Mouse (Mus musculus): ENCODE measurements at regions not wholly inside any gene's neighbourhood (a gene's known extent, or its start where the extent isn't known, plus 50 kb on each side); places are given as distances from the start of the nearest gene placed in this dataset.

DNA sequence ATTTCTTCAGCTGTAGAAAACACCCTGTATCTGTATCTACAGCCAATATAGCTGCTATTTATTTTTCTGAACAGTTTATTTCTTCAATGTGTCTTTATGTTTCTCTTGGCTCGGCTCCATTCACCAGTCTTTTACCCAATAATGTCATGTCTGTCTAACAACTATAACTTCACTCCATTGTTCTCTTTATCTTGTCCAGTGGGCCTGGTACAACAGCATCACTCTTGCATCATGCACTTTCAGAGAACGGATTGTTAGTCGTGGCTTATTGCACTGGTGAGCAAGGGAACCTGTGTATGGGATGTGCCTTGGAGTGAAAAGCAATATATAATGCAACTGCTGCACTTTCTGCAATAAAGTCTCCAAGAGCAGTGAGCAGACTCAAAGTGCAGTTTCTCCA lies 299.6 kb upstream of the Marcks start:
- no peak for DNase-seq

DNA sequence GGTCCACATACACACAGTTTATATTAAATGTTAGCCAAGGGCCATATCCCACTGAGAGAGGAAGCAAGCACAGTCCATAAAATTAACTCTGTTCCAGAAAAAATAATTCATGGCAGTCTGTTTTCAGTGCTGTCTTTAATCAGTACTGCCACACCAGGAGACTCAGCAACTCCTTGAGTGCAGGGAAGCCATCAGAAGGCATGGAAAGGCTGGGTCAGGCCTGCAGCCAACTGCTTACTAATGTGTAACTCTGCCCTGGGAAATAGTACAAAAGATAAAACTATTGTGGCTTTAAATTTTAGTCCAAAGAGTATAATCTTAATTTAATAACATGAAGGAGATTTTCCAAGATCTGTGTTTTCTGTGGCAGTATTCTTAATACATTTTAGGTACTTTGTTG lies 298.1 kb upstream of the Marcks start:
- DNase-seq: no peak

DNA sequence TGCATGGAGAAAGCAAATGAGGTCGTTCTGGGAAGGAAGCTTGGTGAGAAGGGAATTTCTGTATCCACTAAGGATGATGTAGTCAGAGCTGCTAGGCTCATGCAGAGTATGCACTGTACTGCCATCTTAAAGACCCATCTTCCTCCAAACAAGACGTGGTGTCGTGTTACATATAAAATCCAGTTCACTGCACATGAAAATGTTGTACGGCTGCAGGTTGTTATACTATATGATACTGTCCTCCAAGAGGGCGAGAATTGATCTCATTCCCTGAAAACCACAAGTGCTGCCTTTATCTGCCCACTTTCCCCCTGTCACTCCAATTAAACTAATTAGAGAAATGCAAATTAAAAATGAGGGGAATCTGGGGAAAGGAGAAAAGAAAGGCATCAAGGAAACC lies 295.5 kb upstream of the Marcks start:
- no peak for DNase-seq

DNA sequence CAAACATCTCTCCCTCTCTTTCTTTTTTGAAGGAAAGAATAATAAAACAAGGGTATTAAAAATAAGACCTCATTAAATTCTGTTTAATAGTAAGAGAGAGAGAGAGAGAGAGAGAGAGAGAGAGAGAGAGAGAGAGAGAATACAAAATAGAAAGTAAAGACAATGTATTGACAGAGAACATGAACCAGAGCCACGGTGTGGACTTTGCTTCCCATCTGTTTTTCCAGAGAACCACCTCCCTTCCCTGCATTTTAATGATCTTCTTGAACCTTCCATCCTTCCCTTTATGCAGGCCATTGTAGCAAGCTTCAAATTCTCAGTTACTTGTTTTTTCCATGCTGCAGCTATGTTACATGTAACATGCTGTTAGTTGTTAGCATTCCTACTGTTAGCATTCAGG lies 284.3 kb upstream of the Marcks start:
- DNase-seq: no peak

DNA sequence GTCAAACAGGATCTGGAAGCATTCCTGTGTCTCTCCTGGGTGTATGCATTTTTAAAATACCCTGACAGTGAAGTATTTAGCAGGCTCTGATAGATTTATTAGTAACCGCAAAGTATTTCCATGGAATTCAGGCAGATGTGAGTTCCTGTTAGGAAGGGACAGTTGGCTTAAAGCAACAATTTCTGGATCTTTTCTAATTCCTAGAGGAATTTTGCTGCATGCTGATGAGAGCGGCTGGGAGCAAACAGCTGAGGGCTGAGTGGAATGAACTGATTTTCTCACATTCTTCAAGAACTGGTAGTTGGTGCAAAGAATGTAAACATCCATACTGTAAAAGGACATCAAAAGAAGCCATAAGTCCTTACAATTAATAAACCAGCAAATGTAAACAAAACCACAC lies 283.9 kb upstream of the Marcks start:
- no peak for DNase-seq

DNA sequence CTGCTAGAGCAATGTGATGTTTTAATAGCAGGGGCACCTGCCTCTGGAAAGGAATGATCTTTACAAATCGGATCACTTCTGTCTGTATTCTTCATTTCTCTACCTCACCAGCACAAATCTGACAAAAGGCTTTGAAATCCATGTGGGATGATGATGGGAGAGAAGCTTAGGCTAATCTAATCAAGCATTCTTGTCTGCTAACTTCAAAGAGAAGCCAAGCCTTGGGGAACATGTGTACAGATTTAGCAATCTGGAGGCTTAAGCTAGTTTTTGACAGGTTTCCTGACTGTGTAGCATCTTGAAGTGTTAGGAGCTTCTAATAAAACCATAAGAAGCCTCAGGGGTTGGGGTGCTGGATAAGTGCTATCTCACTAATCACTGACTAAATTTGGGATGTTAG lies 277.6 kb upstream of the Marcks start:
- DNase-seq: no peak

DNA sequence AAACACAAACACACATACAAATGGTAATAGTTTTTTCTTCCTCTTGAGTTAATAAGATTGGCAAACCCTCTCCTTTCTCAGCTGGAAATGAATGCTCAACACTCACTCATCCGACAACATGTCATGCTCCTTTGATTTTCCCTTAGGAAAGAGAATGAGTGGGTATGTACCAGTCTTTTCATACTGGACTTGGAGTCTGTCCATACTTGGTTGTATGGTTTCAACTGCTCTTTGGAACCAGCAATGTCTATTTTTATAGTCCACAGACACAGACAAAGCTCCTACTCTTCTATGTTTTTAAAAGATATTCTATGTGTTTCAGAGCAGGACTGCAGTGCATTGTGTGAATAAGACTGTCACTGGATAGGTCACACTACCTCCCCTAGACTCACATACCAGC lies 273.7 kb upstream of the Marcks start:
- DNase-seq: no peak

DNA sequence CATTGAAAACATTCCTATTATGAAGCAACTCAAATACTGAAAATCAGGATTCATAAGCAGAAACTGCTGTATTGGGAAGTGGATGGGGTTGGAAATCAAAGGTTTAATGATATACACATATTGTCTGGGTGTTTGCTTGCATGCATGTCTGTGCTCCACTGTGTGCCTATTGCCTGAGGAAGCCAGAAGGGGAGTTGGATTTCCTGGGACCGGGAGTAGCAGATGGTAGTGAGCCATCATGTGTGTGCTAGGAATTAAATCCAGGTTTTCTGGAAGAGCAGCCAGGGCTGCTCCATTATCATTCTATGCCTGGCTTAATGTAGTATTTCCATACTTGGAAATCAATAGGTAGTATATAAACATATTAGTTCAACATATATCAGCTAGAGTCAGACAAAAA lies 271.0 kb upstream of the Marcks start:
- DNase-seq: no peak

DNA sequence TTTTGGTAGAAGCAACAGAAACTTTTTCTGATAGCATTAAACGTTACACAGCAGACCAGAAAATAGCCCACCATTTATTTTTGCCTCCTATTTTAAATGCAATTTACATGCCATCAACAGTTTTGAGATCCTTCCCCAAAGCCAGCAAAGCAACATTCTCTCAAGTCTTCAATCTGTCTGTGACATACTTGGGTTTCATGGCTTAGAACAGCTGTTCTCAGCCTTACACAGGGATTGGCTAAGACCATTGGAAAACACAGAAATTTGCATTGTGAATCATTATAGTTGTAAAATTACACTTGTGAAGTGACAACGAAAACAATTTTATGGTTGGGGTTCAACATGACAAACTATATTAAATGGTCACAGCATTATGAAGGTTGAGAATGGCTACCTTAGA lies 268.8 kb upstream of the Marcks start:
- DNase-seq: no peak

DNA sequence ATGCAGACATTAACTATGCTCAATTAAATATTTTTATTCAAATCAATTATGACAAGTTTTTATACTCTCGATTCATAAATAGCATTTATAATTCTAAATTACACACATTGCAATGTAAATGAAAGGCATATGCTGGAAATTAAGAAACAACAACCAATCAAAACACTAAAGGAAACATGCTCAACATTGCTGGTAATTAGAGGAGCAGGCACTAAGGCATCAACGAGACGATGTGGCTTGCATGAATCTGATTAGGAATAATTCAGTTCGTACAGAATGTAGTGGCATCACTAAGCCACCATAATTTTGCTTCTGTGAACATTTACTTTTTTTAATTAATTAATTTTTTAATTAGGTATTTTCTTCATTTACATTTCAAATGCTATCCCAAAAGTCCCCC lies 266.2 kb upstream of the Marcks start:
- DNase-seq: no peak

DNA sequence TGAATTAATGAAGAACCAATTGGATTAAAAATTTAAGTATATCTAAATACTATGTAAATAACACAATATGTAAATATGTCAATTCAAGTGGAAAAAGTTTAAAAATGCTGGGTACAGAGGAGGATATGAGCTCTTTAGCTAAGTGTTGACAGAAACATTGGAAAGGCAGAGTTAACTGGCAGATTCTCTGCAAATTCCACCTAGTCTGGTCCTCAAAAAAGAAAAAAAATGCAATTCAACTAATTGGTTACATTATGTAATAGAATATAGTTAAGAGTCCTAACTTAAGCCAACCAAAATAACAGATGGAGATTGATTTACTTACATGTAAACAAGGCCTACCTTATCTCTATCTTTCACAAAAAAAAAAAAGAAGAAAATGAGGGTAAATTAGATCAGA lies 265.7 kb upstream of the Marcks start:
- DNase-seq: no peak

DNA sequence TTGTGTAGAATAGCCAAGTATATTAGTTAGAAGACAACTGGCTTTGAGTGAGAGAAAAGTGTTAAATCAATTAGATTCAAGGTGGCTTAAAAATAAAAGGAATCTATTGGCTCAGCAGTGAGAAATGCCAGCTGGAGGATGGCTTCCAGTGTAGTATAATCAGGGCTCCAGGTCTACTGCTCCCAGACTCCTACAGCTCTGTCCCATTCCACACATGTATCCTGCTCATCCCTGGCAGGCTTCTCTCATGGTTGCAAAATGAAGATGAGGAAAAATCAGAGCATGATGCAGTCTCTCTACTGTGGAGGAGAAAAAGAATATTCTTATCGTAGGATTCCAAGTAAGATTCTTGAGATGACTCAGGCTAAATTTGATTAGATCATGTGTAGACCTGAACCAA lies 263.7 kb upstream of the Marcks start:
- peak in 1 of 2 experiments; percentile 29 for DNase-seq

DNA sequence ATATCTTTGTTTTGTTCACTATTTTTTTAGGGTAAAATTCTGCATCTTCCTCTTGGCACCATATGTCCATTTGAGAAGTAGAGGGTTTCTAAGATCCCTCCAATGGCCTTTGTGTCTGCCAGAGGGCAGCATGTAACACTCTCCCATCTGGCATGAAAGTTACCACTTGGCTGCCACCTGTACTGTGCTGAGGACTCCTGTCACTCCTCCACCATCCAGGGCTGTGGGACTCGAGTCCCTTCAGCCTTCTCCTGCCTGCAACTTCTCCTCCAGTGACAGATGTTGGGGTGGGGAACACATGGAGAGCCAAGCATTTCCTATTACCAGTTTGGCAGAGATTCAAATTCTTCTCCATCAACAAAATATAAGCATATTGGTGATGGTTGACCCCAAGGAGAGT lies 262.3 kb upstream of the Marcks start:
- DNase-seq: peak; percentile 45 to 65

DNA sequence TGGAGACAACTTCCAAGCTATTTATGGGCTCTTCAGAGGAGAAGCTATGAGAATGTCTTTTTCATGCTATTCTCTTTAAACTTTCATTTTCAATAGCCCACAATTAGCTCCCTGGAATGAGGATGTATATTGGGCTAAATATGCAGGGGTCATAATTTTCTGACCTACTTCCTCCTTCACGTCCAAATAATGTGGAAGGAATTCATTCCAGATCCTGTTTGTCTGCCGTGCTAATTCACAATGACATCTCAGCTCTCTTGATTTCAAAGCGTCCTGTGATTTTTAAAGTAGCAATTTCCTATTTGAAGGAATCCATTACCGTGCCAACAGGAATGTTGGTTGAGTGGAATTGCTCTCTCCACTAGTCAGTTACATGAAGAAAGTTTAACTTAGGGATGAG lies 261.7 kb upstream of the Marcks start:
- peak in 1 of 2 experiments; percentile 7 for DNase-seq

DNA sequence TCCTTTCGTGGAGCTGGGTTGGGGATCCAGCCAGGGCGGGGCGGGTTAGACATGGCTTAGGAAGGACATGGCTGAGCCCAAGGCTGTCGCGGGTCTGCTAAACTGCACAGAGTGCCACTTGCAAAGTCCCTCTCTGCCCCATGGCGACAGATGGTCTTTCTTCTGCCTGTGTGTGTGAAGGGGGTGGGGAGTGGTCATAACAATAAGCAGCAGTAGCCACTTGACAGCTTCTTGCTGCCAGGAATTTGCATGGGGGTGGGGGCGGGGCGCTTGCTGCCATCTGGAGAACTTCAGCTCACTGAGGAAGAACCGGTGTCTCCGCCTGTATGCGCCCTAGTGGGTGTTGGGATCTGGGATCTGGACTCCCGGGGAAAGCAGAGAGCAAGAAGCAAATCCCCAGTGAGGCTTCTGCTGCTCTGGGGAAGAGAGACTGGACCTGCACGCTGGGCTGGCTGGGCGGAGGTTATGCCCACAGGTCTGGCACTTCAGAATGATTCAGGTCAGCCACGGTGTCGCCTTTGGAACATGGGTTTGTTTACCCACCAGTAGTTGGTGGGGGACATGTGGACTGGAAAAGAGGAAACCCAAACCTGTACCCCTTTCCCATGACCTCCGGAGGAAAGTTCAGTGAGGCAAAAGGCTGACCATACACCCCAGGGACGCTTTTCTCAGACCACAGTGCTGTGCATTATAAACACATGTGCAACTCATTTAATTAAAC lies 258.7 kb upstream of the Marcks start:
- peak; percentile 60 to 63 for DNase-seq

DNA sequence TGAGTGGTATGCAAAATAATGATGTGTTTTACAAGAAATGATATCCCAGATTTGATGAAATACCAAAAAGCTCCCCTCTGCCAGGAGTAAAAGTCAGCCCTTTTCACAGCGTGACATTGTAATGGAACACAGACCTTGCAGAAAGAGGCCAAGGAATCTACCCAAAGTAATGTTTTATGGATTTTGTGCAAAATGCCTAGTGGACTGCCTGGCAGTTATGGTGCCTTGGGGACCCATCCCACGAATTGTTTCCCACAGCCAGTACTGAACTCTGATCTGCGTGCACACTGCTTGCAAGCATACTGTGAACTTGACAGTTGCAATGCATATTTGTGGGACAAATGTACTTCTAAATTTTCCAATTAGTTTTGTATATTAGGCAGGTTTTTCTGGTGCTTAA lies 251.3 kb upstream of the Marcks start:
- DNase-seq: no peak

DNA sequence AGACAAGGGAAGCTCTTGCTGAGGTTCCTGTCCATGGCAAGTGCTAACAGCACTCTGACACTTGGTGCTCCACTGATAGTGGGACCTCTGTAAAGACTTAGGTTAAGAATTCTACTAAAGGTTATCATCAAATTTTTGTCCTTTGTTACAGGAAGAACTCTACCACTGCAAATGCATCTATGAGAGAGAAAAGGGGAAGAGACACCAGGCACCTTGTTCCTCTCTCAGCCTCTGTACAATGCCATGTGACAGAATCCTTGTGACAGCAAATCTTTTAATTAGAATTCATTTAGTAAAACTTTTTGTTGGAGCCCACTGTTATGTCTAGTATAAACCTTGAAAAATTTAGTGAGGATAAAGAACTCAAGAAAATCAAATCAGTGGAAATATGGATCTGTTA lies 247.5 kb upstream of the Marcks start:
- DNase-seq: no peak

DNA sequence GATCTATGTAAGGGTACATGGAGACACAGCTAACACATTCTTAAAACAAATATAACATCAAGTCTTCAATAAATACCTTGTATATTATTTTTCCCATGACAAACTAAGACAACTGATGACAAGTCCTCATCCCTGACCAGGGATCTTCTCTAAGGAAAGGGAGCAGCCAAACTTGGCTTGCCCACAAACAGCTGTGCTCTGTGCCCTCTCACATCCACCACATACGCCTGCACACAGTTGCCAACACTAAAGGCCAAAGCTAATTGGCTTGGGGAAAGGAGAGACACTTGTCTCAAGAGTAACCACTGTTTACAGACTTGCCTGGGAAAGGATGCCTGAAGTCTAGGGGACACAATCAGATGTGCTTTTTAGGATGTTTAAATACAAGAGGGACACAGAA lies 241.3 kb upstream of the Marcks start:
- no peak for DNase-seq

DNA sequence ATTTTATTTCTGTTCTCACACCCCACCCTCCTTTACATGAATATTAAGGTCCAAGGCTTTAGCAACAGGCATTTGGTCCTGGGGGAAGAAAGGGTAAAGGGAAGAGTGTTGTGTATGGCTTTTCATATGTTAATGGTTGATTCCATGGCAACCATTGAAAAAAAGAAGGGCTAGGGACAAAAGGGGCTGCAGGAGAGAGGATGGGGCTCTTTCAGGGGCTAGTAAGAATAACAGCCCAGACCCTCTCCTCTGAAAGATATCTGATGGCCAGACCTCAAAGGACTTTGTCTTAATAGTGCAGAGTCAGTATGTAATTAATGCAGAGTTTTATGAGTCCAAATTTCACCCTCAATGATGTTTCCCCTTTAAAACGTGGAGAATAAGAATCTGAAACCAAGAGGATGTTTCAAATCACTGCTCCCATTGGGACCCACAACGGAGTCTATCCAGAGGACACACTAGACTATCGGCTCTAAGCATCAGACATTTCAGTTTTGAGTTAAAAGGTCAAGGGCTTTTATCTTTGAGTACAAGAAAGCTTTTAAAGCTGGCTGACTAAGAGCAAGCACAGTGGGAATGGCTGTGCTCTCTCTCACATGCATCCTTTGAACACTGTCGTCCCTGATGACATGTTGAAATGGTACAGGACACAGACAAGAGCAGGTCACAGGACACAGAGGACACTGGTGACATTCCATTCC lies 239.4 kb upstream of the Marcks start:
- no peak for DNase-seq

DNA sequence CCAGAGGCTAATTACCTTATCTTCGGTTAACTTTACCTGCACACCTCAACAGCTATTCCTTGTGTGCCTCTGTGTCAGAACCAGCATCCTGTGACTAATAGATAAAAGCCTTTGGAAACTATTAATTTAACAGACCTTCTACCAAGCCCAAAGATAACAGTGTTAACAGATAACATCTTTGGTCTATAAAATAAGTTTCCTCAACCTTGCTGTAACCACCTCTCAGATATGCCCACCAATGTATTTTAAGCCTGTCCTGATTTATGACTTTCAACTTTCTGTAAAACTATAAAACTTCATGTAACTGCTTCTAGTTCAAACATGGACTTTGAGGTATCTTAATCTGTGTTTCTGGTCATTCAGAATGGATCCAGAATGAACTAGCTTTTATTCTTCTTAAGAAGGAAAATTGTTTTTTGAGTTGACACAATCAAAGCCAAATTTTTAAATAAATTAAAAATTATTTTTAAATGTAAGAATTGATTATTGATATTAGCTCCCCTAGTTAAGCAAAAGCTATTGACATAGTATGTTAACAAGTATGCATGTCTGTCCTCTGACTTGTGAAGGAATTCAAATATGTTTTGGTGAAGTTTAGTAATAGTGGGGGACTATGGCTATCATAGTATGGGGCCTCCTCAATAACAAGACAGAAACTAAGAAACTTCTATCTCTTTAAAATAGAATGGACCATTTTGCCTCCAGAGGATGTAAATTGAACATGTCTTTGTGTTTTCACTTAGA lies 238.7 kb upstream of the Marcks start:
- DNase-seq: no peak

DNA sequence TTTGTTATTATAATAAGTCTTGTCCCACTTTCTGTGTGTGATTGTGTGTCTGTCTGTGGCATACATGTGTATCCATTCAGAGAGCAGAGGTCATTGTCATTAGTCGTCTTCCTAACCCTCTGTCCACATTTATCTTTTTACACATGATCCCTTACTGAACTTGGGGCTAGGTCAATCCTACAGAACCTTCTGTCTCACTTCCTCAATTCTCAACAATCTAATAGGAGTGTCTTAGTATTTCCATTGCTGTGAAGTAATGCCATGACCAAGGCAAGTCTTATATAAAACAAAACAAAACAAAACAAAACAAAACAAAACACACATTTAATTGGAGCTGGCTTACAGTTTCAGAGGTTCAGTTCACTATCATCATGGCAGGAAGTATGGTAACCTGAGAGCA lies 237.5 kb upstream of the Marcks start:
- DNase-seq: no peak

DNA sequence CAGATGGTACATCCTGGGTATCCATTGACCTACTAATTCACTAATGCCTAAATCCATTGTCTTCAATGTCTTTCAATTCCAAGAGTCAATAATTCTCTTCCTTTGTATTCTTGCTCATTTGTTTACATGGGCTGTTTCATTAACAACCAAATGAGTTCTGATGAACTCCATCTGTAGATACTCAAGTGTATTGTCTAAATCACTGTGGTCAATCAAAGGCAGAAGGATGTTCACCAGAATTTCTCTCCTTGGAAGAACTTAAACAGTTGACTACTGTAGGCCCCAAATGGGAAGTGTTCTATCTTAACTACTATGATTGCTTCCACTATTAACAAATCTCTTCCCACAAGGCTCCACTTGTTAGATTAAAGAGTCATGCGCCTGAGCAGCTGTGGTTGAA lies 236.9 kb upstream of the Marcks start:
- no peak for DNase-seq

DNA sequence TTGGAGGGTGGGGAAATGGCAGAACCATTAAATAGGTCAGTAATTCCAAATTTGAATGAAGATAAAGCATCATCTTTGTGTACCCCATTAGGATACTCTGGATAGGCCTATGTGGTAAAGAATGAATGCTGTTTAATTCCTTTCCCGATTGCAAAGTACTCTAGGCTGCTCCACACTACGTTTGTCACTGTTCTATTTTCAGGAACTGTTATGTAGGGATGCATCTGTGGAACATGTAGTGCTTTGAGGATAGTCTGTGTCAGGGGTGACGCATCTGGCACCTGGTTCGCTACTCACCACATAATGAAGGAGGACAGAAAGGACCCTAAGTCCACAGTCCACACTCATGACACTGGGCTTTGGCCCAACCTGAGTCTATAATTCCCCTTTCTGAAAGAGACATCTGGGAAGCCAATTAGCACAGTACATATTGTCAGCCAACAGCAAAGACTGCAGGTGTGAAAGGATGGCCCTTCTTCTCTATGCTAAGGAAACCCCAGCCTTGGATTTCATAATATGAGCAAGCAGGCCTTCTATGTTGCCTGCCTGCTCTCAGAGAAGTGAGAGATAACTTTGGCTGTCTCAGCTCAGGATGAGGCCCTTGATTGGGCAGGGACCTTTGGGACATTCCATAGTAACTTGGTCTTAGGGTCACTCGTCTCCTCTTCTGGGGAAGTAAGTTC lies 230.4 kb upstream of the Marcks start:
- DNase-seq: no peak

DNA sequence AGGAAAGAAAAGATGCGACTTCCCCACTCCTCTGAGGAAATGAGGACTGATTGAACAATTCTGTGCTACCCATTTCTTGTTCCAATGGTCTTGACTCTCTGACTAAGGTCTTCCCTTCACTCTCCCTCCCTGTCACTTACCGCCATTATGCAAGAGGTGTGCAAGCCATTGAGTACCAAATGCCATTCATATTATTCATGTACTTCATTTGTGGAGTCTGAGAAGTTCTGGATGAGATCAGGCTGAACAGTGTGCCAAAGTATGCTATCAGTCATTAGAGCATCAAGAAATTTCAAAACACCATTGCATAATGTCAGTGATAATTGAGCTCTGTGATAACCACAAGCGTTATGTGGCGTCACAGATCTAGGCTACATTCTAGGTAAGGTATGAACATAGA lies 229.1 kb upstream of the Marcks start:
- no peak for DNase-seq

Data from cerebellum, adult 18-20 months (tissue).